Mouse (Mus musculus): ENCODE results near the gene Lhfpl3. TPM values are rescaled to one million over a fixed set of nuclear protein-coding genes. Genes with fewer than 3 reads are reported as not detected.

The Lhfpl3 gene
- polyA plus RNA-seq, 1 experiment from 2014 or later, result 0.46 TPM

DNA sequence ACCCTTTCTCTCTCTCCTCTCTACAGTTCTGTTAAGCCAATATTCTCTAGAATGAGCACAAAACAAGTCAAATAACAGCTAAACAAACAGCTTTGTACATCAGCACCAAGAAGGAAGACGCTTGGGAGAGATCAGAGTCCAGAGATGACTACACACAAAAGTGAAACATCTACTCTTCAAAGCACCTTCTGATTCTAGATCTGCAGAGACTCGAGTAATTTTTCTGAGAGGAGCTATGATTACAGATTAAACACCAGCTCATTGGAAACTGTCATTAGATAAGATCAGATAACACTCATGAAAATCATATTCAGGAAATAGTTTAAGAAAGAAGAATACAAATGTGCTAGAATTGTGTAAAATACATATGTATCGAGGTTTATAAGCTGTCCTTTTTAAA lies 527.5 kb downstream of the Lhfpl3 start:
- Histone ChIP-seq H3K9me3 (no peaks in the 10 kb centered on the region), H3K27me3 (replicated peaks; ENCODE audit: low read depth, poor library complexity, severe bottlenecking) (no peaks in the 10 kb centered on the region), H3K27ac (replicated peaks) (no peak overlapping the region), H3K4me3 (no peak overlapping the region), H3K4me1 (no peaks in the 10 kb centered on the region), H3K36me3 (replicated peaks) (no peaks in the 10 kb centered on the region)
- WGBS, result 80% methylated on average over 3 of the region's 3 CpGs
- no peak for DNase-seq (ENCODE audit: low spot score)

DNA sequence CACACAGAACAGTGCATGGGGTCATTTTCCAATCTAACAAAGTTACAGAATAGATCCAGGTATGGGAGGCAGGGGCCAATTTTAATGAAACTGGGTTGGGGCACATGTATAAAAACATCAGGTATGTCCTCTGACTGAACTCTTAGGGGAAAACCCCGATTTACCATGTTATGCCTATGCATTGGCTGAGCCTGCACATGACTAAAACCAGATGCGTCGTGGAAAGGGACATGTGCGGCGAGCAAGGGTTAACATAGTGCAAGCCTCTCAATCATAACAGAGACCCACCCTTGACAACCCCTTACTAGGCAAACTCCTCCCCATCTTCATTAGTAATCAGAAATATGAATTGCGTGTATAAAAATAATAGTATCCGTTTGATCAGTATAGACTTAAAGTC lies 533.5 kb downstream of the Lhfpl3 start:
- no peak for DNase-seq (ENCODE audit: low spot score)
- WGBS, result 88% methylated on average over 7 of the region's 7 CpGs
- no peaks in the 10 kb centered on the region for H3K4me1 ChIP-seq
- H3K36me3 ChIP-seq (replicated peaks), result no peaks in the 10 kb centered on the region
- no peak overlapping the region for H3K4me3 ChIP-seq
- no peaks in the 10 kb centered on the region for H3K9me3 ChIP-seq
- no peaks in the 10 kb centered on the region for H3K27me3 ChIP-seq (replicated peaks; ENCODE audit: low read depth, poor library complexity, severe bottlenecking)
- no peak overlapping the region for H3K27ac ChIP-seq (replicated peaks)

DNA sequence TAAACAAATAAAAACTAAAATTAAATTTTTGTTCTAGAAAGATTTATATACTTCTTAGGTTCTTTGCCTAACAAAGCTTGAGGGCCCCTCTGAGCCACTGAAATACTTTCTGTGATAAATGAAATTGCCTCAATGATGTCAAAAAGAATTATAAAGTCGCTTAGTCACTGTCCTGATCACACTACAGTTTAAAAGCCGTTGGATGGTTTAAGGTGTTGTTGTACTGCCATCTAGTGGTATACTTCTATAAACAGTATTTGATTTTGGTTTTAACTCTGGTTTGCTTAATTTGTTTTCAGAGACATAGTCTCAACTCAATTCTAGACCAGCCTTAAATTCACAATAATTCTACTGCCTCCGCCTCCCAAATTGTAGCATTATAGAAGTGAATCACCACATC lies 539.0 kb downstream of the Lhfpl3 start:
- Histone ChIP-seq H3K9me3 (no peaks in the 10 kb centered on the region), H3K27me3 (replicated peaks; ENCODE audit: low read depth, poor library complexity, severe bottlenecking) (no peaks in the 10 kb centered on the region), H3K4me3 (no peak overlapping the region), H3K27ac (replicated peaks) (no peak overlapping the region), H3K4me1 (no peaks in the 10 kb centered on the region), H3K36me3 (replicated peaks) (no peaks in the 10 kb centered on the region)
- no peak for DNase-seq (ENCODE audit: low spot score)
- WGBS, result 29% methylated on average over 3 of the region's 3 CpGs

DNA sequence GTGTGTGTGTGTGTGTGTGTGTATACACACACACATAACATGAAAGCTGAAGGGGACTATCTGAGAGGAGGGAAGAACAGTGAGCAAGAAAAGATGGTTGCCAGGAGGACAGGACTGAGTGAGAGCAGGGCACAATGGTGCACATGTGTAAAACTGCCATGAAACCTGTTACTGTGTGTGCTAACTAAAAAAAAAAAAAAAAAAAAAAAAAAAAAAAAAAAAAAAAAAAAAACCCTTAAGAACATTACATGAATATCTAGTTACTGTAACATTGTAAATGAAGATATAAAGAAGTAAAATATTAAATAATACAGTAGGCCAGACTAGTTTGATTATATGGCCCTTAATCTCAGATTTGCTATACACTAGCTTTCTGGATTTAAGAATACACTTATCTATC lies 543.3 kb downstream of the Lhfpl3 start:
- Histone ChIP-seq H3K27ac (replicated peaks) (no peak overlapping the region), H3K36me3 (replicated peaks) (no peaks in the 10 kb centered on the region), H3K4me1 (no peaks in the 10 kb centered on the region), H3K4me3 (no peak overlapping the region), H3K9me3 (no peaks in the 10 kb centered on the region), H3K27me3 (replicated peaks; ENCODE audit: low read depth, poor library complexity, severe bottlenecking) (no peaks in the 10 kb centered on the region)
- no peak for DNase-seq (ENCODE audit: low spot score)

Small RNAs within 50 kb of the gene (microRNA-seq; reads per million reads assigned to microRNA genes)
- gene Gm28022 (not detected), gene Gm44363 (not detected)

Other genes with a start within 250 kb of the Lhfpl3 start
- 50.1 and 50.7 TPM in 2 replicates for gene Orc5, start 195.6 kb upstream of the Lhfpl3 start, polyA plus RNA-seq (2016; fragmentation: Nextera tagmentation; extraction: Ambion mirVana)

All from embryonic facial prominence, embryonic 10.5 days (tissue).